Mouse (Mus musculus) stomach, embryonic 14.5 days (tissue): Measurements from ENCODE around the gene Prdm16. TPM values are rescaled to one million over a fixed set of nuclear protein-coding genes. Genes with fewer than 3 reads are reported as not detected.

Source experiments
- ATAC-seq: fragments of 200-750 bp; cut with Nextera tagmentation; 2 replicates; pipeline ENCODE4 v1.8.0; 2017; ENCODE audit warnings: low read depth, moderate TSS enrichment; ENCODE audit not compliant: insufficient number of reproducible peaks, insufficient read depth, low FRiP score
- H3K27ac ChIP-seq: fragments of 300-500 bp; sonication (generic); 2 replicates; pipeline ENCODE4 v1.5.1; 2014; ENCODE audit warnings: mild to moderate bottlenecking, low read length, moderate library complexity, mixed read lengths
- H3K27me3 ChIP-seq: fragments of 300-500 bp; sonication (generic); 2 replicates; pipeline ENCODE4 v1.6.1; 2014; ENCODE audit warnings: low read length, control low read depth, mixed read lengths; ENCODE audit not compliant: control insufficient read depth, insufficient read depth
- H3K36me3 ChIP-seq: fragments of 300-500 bp; sonication (generic); 2 replicates; pipeline ENCODE4 v1.6.1; 2014; ENCODE audit warnings: mild to moderate bottlenecking, control low read depth, low read length, moderate library complexity, mixed read lengths; ENCODE audit not compliant: control insufficient read depth, insufficient read depth
- H3K4me1 ChIP-seq: fragments of 300-500 bp; sonication (generic); 2 replicates; pipeline ENCODE4 v1.6.1; 2014; ENCODE audit warnings: low read length, control low read depth, mixed read lengths; ENCODE audit not compliant: control insufficient read depth, insufficient read depth
- H3K4me2 ChIP-seq: fragments of 300-500 bp; sonication (generic); replicated peaks from 2 replicates; pipeline ENCODE4 v1.6.1; 2014; ENCODE audit warnings: low read depth, low read length, control low read depth
- H3K4me3 ChIP-seq: fragments of 300-500 bp; sonication (generic); 2 replicates; pipeline ENCODE4 v1.5.1; 2014; ENCODE audit warnings: low read depth, low read length, control low read depth
- H3K9ac ChIP-seq: fragments of 300-500 bp; sonication (generic); replicated peaks from 2 replicates; pipeline ENCODE4 v1.6.1; 2014; ENCODE audit warnings: low read depth, mild to moderate bottlenecking, control low read depth, low read length, moderate library complexity, mixed read lengths
- H3K9me3 ChIP-seq: fragments of 300-500 bp; sonication (generic); 2 replicates; pipeline ENCODE4 v1.6.1; 2016; ENCODE audit warnings: low read depth, low read length, control low read depth; ENCODE audit not compliant: control insufficient read depth
- WGBS: fragments of 180-500 bp; shearing (Covaris S2); extraction: QIAGEN DNeasy Blood & Tissue Kit; methylation state at CpG from one replicate; pipeline ENCODE4 v1.1.7; 2014; 5-methylcytosine and 5-hydroxymethylcytosine counted together
- polyA plus RNA-seq: library from polyadenylated mRNA; unstranded; fragments of >200 nt; fragmentation: Nextera tagmentation; extraction: Ambion mirVana; gene quantifications from 2 replicates; pipeline ENCODE4 v1.2.1, GENCODE M21; 2014

The Prdm16 gene
- polyA plus RNA-seq, 1 experiment from 2014 or later: 18.4 TPM

DNA sequence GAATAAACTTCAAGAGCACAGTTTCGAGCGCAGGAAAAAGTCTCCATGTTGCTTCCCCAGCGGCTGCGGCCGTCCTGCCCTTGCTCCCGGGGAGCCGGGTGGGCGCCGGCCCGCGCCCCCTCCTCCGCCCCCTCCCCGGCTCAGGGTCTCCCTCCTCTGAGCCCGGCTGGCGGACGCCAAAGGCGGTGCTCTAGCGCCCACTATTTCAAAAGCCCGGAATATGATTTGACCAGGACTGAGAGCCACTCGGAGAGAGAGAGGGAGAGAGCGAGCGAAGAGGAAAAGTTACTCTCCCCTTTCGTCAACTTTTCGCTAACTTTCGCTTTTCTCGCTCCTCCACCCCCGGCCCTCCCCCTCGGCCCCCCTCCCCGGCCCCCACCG is 630 bp downstream of the Prdm16 start:
- 1% methylated on average over 26 of the region's 30 CpGs for WGBS
- H3K4me2 ChIP-seq: peak overlapping the region; percentile 72
- no peaks in the 10 kb centered on the region for H3K36me3 ChIP-seq
- H3K27ac ChIP-seq: peak overlapping the region; percentile 79
- peaks cover 51% of the 10 kb centered on the region for H3K27me3 ChIP-seq
- peaks cover 8% of the 10 kb centered on the region; the same call in 1 of the 2 replicates for H3K4me1 ChIP-seq
- H3K9me3 ChIP-seq: no peaks in the 10 kb centered on the region
- peak overlapping the region; percentile 68 for H3K9ac ChIP-seq
- ATAC-seq: peak; percentile 71
- peak overlapping the region; percentile 55 for H3K4me3 ChIP-seq

DNA sequence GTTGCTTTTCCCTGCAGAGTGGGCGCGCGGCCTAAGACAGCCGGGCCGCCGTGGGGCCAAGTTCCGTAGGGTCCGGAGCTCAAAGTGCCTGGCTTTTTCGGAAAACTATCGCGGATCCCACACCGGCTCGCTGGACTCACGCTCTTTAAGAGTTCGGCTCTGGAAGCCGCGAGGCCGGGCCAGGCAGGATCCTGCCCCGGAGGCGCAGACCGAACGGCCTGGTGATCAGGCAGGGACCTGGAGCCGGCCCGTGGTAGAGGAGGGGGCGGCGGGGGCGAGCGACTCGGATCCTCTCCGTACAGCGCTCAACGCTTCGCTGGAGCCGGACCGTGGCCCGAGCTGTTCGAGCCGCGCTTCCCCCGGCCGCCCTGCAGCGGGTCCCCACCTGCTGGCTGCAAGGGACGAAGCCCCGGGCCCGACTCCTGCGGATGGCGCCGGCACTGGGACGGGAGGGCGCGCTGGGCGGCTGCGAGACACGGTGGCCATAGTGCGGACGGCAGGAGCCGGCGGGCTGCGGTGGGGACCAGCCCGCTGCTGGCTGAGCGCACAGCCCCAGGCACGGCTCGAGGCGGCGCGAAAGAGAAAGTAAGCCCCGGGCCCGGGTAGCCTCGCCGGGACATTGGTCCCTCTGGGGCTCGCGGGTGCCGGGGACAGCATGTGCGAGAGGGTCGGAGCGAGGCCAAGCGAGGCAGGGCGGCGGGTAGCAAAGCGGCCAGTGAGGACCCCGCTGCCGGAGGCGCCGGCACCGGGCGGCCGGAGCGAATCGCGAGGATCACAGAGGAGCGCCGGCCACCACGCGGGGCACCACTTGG is 1.2 kb downstream of the Prdm16 start:
- under 1% methylated on average over 87 of the region's 94 CpGs for WGBS
- peak overlapping the region; percentile 68 for H3K9ac ChIP-seq
- peaks cover 50% of the 10 kb centered on the region for H3K27me3 ChIP-seq
- peaks cover 11% of the 10 kb centered on the region; the same call in 1 of the 2 replicates for H3K4me1 ChIP-seq
- peak overlapping the region; percentile 79 for H3K27ac ChIP-seq
- no peaks in the 10 kb centered on the region for H3K36me3 ChIP-seq
- peak overlapping the region; percentile 55 for H3K4me3 ChIP-seq
- H3K9me3 ChIP-seq: no peaks in the 10 kb centered on the region
- peak overlapping the region; percentile 72 for H3K4me2 ChIP-seq
- ATAC-seq: peak; percentile 11; the same call in 1 of the 2 replicates

DNA sequence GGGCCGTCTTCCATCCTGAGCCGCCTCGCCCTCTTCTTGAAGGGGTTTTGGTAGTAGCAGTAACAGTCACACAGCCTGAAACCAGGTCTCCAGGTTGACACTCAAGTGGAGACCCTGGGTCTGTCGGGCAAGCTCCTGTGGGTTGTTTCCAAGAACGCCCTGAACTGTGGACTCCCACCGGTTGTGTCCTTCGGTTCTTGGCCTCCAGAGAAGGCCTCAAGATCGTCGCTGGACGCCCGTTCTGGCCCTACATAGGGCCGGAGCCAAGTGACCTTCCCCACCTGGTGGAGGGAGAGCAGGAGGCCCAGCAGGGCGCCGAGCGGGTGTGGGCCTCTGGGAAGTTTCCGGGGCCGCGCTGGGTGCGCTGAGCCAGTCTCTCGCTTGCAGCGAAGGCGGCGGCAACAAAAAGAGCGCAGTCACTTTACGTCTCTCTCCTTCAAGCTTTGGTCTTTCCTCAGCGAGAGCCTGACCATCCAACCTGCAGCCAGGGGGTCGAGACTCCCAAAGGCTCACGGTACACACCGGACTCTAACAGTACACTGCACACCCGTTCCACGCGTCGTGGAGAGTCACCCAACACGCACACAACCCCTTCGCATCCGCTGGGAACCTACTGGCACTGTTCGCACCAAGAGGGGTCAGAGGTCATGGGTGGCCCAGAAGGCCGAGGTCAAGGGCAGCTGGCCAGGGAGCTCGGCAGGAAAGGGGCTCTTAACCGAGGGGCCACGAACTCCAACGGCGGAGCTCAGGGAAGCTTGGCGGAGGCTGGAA is 2.0 kb downstream of the Prdm16 start:
- H3K4me3 ChIP-seq: peak overlapping the region; percentile 55
- peak overlapping the region; percentile 72 for H3K4me2 ChIP-seq
- H3K9ac ChIP-seq: peak overlapping the region; percentile 68
- no peak for ATAC-seq
- H3K4me1 ChIP-seq: peaks cover 11% of the 10 kb centered on the region; the same call in 1 of the 2 replicates
- H3K9me3 ChIP-seq: no peaks in the 10 kb centered on the region
- WGBS: 14% methylated on average over 44 of the region's 44 CpGs
- 0 out of 2 replicates have a peak overlapping the region, but pooled peaks have one; percentile 6 for H3K27ac ChIP-seq
- H3K36me3 ChIP-seq: no peaks in the 10 kb centered on the region
- H3K27me3 ChIP-seq: peaks cover 42% of the 10 kb centered on the region

DNA sequence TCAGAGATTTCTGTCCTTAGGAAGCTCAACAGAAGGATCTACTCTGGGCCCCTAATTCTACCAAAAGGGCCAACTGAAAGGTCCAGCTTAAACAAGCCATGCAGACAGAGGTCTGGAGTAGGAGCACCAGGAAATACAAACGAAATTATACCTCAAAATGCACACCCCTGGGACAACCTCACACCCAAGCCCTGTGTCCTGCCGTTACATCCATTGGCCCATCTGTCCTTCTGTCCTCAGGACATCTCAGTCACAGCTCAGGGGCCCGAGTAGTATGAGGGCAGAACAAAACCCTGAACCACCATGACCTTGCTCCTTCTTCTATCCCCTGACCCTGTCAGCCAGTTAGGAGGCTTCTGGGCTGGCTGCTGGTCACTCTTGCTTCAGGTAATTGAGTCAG is 2.7 kb downstream of the Prdm16 start:
- Histone ChIP-seq H3K4me3 (peak overlapping the region; percentile 55), H3K9me3 (no peaks in the 10 kb centered on the region), H3K4me1 (peaks cover 9% of the 10 kb centered on the region; the same call in 1 of the 2 replicates), H3K9ac (peak overlapping the region; percentile 68; the same call in 1 of the 2 replicates), H3K27me3 (peaks cover 36% of the 10 kb centered on the region), H3K36me3 (no peaks in the 10 kb centered on the region), H3K27ac (peak overlapping the region; percentile 6; the same call in 1 of the 2 replicates), H3K4me2 (peak overlapping the region; percentile 72)
- ATAC-seq: no peak
- 47% methylated on average over 3 of the region's 3 CpGs for WGBS

DNA sequence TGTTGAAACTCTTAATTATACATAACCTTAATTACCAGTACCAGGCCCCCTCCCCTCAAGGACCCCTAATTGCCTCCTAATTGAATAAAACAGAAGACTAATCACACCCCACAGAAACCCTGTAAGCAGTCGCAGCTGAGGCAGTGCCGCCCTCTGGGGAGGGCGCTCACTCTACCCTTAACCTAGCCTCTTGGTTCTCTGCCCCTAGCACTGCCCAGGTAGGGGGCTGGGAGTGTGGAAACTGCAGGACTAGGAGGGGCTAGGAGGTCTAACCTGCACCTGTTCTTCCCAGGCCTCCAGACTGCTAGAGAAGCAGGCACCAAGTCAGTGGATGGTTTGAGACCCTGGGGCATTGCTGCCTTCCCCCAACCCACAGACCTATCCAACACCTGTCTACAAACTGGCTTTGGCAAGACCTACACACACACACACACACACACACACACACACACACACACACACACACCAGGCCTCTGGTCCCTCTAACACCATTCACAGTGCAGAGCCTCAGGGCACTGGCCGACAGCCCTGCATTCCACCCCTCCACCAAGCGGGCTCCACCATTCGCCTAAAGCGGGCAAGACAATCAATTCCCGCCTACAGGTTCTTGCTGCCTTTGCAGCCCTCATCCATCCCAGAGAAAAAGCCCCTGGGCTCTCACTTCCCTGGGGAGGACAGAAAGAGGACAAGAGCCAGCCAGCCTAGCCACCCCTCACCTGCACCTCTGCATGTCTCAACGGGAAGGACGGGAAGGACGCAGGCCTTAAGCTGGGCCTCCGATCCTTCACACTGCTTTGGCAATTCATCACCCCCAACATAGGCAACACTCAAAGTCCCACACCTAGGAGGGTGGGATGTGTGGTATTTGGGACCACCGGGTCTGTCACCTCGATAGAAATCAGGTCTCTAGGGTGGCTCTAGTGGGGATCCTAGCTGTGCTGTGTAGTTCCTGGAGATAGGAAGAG is 3.6 kb downstream of the Prdm16 start:
- peak overlapping the region; percentile 55 for H3K4me3 ChIP-seq
- no peak for ATAC-seq
- H3K4me2 ChIP-seq: peak overlapping the region; percentile 72
- no peaks in the 10 kb centered on the region for H3K9me3 ChIP-seq
- peaks cover 31% of the 10 kb centered on the region; the same call in 1 of the 2 replicates for H3K27me3 ChIP-seq
- WGBS: 33% methylated on average over 14 of the region's 14 CpGs
- H3K36me3 ChIP-seq: no peaks in the 10 kb centered on the region
- H3K4me1 ChIP-seq: peaks cover 9% of the 10 kb centered on the region; the same call in 1 of the 2 replicates
- H3K27ac ChIP-seq: peak overlapping the region; percentile 10; the same call in 1 of the 2 replicates
- peak overlapping the region; percentile 68; the same call in 1 of the 2 replicates for H3K9ac ChIP-seq

DNA sequence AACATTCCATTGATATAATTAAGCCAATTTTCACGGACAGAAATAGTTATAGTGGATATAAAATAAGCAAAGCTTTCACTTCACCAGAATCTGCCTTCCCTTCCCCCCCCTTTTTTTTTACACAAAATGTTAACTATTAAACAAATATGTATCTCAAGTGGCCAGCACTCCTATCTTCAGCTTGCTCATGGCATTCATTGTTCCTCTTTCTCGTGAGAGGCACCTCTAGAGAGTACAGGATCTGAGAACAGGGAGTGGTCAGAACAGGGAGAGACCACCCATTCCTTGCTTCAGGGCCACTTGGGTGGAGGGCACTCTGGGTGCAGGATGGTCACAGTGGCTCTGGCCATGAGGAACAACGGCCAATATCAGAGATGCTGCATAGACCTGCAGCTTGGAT is 5.9 kb downstream of the Prdm16 start:
- ATAC-seq: 0 out of 2 replicates have a peak, but pooled peaks have one; percentile 20
- peaks cover 31% of the 10 kb centered on the region; the same call in 1 of the 2 replicates for H3K27me3 ChIP-seq
- no peak overlapping the region for H3K9ac ChIP-seq
- peak overlapping the region; percentile 14; the same call in 1 of the 2 replicates for H3K4me2 ChIP-seq
- 41% methylated on average over 3 of the region's 3 CpGs for WGBS
- H3K4me3 ChIP-seq: no peak overlapping the region
- peaks cover 13% of the 10 kb centered on the region; the same call in 1 of the 2 replicates for H3K4me1 ChIP-seq
- no peaks in the 10 kb centered on the region for H3K9me3 ChIP-seq
- peak overlapping the region; percentile 27; the same call in 1 of the 2 replicates for H3K27ac ChIP-seq
- no peaks in the 10 kb centered on the region for H3K36me3 ChIP-seq

DNA sequence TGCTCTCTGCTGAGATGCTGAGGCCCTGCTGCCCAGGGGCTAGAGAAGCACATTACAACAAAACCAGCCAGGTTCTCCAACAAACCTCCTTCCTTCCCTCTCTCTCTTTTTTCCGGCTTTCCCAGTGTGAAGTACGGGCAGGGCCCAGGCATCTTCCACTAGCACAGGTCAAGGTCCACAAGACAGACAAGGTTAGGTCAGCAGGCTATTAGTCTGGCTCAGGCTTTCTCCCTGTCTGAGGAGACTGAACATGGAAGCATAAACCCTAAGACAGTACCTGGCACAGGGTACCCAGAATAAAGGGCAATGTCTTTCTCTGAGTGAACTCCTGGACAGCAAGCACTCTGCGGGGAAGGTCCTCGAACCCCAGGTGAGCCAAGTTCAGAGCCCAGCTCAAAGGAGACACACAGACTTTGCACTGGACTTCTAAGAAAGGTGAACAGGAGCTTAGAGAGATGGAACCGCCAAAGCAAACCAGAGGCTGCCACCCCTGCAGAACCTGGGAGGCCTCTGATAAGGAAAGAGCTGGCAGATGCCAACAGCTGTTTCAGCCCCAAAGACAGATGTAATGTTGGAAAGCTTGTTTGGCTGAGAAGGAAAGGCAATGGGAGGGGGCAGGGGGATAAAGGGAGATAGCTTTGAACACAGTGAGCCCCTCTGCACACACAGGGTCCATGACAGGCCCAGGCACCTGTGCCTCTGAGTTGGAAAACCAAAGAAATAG is 9.1 kb downstream of the Prdm16 start:
- Histone ChIP-seq H3K9ac (no peak overlapping the region), H3K9me3 (no peaks in the 10 kb centered on the region), H3K4me1 (peaks cover 9% of the 10 kb centered on the region; the same call in 1 of the 2 replicates), H3K36me3 (no peaks in the 10 kb centered on the region), H3K4me2 (no peak overlapping the region), H3K4me3 (no peak overlapping the region), H3K27me3 (0 out of 2 replicates have a peak, but pooled peaks cover 14% of the 10 kb centered on the region), H3K27ac (no peak overlapping the region)
- 76% methylated on average over 5 of the region's 5 CpGs for WGBS
- ATAC-seq: no peak
